Mouse (Mus musculus) stomach, postnatal 0 days (tissue): ENCODE results near the gene Nemp1.

Experiments
- CTCF ChIP-seq: IDR thresholded peaks from 2 replicates; pipeline ENCODE4 v1.5.1; 2016; ENCODE audit warnings: antibody characterized with exemption, low read depth, mild to moderate bottlenecking, moderate library complexity
- EP300 ChIP-seq: optimal IDR thresholded peaks from 2 replicates; pipeline ENCODE3; 2016; ENCODE audit warnings: antibody characterized with exemption

DNA sequence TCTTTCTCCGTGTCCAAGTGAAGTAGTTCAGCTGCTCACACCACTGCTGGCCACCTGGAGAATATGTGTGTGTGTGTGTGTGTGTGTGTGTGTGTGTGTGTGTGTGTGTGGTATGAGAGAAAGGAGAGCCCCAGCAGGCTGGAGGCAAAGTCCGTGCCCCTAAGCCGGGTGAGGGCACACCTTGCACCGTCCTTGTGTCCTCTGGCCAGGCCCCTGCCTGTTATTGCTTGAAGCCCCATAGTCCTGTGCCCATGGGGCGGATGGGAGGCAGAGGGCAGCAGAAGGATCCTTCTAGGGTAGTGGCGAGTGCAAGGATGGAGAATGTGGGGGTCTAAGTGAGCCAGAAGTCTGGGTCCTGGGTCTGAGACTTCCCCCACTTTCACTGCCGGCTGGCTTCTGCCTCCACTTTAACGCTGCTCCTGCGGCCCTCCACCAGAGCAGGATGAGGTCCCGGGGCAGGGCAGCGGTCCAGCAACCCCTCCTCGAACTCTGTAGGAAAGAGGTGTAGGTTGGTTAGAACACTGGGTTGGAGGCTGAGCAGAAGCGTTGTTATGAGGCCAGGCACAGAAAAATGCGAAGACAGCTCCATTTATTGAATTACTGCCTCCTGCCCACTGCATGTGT, 5.3 kb upstream of the Nemp1 start:
- no peak for TF ChIP-seq CTCF
- no peak for TF ChIP-seq EP300
